Mouse (Mus musculus) layer of hippocampus, postnatal 36 days (tissue): Measurements from ENCODE around the gene Hist1h2ac. TPM values are rescaled to one million over a fixed set of nuclear protein-coding genes. Genes with fewer than 3 reads are reported as not detected.
A peak's percentile ranks its signal among the peaks of the same experiment; 100 is the strongest.
"Not testable (repeated sequence)": the region's sequence is repeated elsewhere in the genome, so short reads cannot be mapped to it uniquely, and the experiment has no call there.

Experiments used
- DNase-seq, 2 experiments: peaks; one replicate each; pipeline ENCODE4 v3.0.0; 2022
- total RNA-seq, 2 experiments: library from RNA; stranded (reverse); gene quantifications; 2 replicates each; pipeline ENCODE4 v1.2.3; 2021

Gene Hist1h2ac
- total RNA-seq, 2 experiments from 2014 or later, result 2.7 to 3.5 TPM

GRCm38 (mm10) chr13:23699767-23700166 lies 16.0 kb upstream of the Hist1h2ac start:
- DNase-seq, result no peak

- DNase-seq, result no peak
Observed at GRCm38 (mm10) chr13:23698996-23699395, 15.2 kb upstream of the Hist1h2ac start.

DNA sequence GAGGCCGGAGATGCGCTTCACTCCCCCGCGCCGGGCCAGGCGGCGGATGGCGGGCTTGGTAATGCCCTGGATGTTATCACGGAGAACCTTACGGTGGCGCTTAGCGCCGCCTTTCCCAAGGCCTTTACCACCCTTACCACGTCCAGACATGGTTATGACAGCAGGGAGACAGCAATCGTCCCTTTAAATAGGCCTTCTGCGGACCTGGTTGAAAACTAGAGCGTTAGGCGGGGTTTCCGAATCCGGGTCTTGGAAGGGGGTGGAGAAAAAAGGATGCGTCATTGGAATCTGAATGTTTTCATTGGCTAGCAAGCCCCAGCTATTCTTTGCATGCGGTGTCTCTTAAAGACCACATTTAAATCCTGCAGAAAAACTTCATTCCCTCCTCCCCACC lies 14.5 kb upstream of the Hist1h2ac start, which contains the start of gene Hist1h4c:
Gene Hist1h4c (minus strand): TSS at position 155 of the 394 bp plus-strand sequence.
- peak; percentile 99 to 100 for DNase-seq

- DNase-seq, result no peak
Observed at GRCm38 (mm10) chr13:23697491-23698299, 13.9 kb upstream of the Hist1h2ac start.

- DNase-seq, result no peak
Observed at GRCm38 (mm10) chr13:23696061-23696474, 12.3 kb upstream of the Hist1h2ac start.

DNA sequence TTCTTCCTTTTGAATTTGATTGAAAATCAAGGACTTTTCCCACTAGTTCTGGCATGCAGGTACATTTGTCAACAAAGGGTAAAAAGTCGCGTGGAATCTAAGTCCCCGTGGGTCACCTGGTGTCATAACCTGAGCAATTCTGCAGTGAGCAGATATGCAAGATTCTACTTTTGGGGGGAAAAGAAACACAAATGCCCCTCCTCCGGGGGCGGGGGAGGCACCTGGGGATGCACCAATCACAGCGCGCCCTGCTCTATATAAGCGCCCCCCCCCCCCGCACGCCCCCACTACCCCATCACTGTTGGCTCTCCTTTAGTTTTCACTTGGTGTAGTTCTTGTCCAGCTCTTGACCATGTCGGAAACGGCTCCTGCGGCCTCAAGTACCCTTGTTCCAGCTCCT lies 11.8 kb upstream of the Hist1h2ac start, which contains the start of gene Hist1h1t:
Gene Hist1h1t (plus strand): TSS at position 301 of the 400 bp plus-strand sequence.
- no peak for DNase-seq

- DNase-seq, result no peak
Observed at GRCm38 (mm10) chr13:23694956-23695355, 11.2 kb upstream of the Hist1h2ac start.

DNA sequence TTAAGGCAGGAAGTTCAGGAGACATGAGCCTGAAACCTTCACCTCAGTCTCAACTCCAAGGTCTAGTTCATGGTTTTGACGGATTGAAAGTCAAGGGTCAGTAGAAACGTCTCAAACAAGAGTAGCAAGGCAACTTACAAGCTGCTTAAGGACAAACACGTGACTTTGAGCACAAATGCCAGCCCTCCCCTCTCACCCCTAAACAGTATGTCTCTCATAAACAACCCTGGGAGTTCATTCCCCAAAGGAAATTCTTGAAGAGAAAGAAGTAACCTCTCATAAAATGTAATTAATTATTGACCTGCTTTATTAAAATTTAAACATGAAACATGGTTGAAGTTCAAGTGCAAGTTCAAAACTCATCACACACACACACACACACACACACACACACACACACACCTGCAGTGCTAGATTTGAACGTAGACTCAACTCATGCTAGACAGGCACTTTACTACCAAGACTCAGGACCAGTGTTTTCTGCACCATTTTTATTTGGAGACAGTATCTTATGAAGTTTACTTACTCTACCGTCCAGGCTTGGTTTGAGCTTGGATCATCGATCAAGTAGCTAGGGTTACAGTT lies 10.2 kb upstream of the Hist1h2ac start:
- no peak for DNase-seq

DNA sequence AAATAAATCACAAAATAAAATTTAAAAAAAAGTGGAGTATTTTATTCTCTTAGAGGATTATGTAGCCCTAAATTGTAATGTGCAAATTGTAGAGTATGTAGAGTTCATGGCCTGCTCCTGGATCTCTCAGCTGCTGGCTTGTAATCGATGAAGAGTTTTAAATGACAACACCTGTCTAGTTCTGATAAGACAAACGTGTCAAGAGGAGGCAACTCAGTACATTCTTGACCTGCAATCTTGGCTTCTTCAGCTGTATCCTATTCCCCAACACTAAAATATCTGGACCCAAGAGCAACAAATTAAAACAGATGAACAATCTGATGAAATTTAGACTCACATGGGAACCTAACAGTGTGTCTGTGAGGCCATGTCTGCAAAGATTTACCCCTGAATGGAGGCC lies 5.7 kb upstream of the Hist1h2ac start:
- no peak for DNase-seq

DNA sequence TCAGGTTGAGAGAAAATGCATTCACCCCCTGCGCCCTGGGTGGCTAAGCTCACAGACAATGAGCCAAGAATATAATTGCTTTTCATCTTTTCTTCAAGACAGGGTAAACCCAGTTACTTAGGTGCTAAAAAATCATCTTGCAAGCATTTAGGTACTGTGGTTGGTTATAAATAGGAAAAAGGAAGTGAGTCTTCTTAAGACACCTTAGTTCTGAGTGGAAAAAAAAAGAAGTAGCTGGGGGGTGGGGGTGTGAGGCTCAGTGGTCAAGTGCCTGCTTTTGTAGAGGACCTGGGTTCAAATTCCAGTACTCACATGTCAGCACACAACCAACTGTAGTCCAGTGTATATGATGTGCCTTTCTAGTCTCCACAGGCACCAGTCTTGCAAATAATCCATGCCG lies 5.2 kb upstream of the Hist1h2ac start:
- DNase-seq, result no peak

DNA sequence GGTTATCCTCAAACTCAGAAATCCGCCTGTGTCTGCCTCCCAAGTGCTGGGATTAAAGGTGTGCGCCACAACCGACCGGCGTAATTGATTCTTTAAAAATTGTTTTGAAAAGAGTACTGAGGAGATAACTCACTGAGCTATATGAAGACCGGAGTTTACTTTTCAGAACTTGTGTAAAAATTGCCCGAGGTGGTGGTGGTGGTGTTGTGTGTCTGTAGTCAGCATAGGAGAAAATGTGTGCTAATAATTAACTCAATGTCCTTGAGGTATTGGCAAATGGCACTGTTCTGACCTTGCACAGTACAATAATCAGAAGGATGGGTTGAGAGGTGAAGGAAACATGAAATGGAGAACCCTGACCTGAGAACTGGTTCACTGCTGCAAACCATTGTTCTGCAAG lies 4.2 kb upstream of the Hist1h2ac start:
- no peak for DNase-seq

- DNase-seq, result no peak
Observed at GRCm38 (mm10) chr13:23687181-23687580, 3.4 kb upstream of the Hist1h2ac start.

GRCm38 (mm10) chr13:23685966-23686365 lies 2.2 kb upstream of the Hist1h2ac start:
- DNase-seq, result no peak

GRCm38 (mm10) chr13:23685121-23685861 lies 1.5 kb upstream of the Hist1h2ac start:
- DNase-seq, result no peak

- DNase-seq, result peak in 1 of 2 experiments; percentile 24
Observed at GRCm38 (mm10) chr13:23684295-23684945, 672 bp upstream of the Hist1h2ac start.

DNA sequence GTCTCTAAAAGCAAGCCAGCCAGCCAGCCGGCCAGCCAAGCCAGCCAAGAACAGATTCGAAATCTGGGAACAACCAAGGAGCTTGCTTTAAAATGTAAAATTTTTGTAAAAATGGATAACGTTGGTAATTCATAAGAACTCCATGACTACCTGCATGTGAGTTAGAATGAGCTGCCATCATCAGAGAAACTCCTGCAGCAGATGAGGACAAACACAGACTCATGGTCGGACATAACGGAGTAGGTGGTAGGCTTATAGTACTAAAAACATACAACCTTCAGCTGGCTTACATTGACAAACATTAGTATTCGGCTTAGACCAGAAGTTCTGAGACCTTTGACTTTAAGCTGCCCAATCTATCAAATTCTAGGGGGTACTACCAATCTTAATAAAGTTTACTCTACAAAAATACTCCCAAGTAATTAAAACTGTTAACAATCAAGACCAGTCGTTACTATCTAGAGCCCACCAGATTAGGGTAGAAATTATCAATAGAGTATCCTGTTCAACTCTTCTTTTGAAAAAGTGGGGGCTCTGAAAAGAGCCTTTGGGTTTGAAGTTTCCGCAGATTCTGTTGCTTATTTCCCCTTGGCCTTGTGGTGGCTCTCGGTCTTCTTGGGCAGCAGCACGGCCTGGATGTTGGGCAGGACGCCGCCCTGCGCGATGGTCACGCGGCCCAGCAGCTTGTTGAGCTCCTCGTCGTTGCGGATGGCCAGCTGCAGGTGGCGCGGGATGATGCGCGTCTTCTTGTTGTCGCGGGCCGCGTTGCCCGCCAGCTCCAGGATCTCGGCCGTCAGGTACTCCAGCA lies 597 bp downstream of the Hist1h2ac start:
- not testable (repeated sequence) for DNase-seq

- DNase-seq, result no peak
Observed at GRCm38 (mm10) chr13:23682623-23682946, 1.2 kb downstream of the Hist1h2ac start.

GRCm38 (mm10) chr13:23681990-23682582 lies 1.7 kb downstream of the Hist1h2ac start:
- no peak for DNase-seq

DNA sequence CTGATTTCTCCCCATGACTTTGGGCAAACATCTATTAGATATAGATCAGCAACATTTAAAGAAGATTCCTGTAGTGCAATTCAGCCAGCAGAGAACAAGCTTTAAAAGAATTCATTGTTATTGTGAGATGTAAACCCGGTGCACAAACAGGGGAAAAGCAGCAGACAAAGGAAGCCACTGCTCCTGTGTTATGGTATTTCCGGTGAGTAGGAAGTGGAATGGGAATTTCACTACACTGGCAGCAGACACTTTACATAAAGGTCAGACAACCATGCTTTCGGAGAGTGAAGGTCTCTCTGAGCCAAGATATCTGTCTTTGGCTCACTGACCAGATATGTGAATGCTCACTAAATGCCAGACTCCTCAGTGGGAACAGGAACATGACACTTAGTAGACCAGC lies 21.2 kb downstream of the Hist1h2ac start:
- DNase-seq, result no peak

- DNase-seq, result no peak
Observed at GRCm38 (mm10) chr13:23659636-23660366, 23.9 kb downstream of the Hist1h2ac start.
